Mouse (Mus musculus) lung, postnatal 0 days (tissue): ENCODE results near the gene Brwd3. TPM values are rescaled to one million over a fixed set of nuclear protein-coding genes. Genes with fewer than 3 reads are reported as not detected.

Experiments
- ATAC-seq: fragments of 200-750 bp; cut with Nextera tagmentation; 2 replicates; pipeline ENCODE4 v1.8.0; 2017; ENCODE audit warnings: moderate library complexity
- DNase-seq: peaks from one replicate; pipeline ENCODE4 v3.0.0-alpha.2; 2016; ENCODE audit warnings: low spot score
- H3K27ac ChIP-seq: fragments of 300-500 bp; sonication (generic); 2 replicates; pipeline ENCODE4 v1.5.1; 2014; ENCODE audit warnings: antibody characterized with exemption, mild to moderate bottlenecking, low read length, mixed read lengths
- H3K27me3 ChIP-seq: fragments of 300-500 bp; sonication (generic); replicated peaks from 2 replicates; pipeline ENCODE4 v1.6.1; 2014; ENCODE audit warnings: low read length, mixed read lengths; ENCODE audit not compliant: insufficient read depth
- H3K36me3 ChIP-seq: fragments of 300-500 bp; sonication (generic); 2 replicates; pipeline ENCODE4 v1.6.1; 2014; ENCODE audit warnings: low read length, mixed read lengths; ENCODE audit not compliant: insufficient read depth
- H3K4me1 ChIP-seq: fragments of 300-500 bp; sonication (generic); 2 replicates; pipeline ENCODE4 v1.6.1; 2014; ENCODE audit warnings: antibody characterized with exemption, low read depth, low read length, mixed read lengths; ENCODE audit not compliant: insufficient read depth
- H3K4me2 ChIP-seq: fragments of 300-500 bp; sonication (generic); replicated peaks from 2 replicates; pipeline ENCODE4 v1.6.1; 2014; ENCODE audit warnings: low read depth, mild to moderate bottlenecking, low read length, moderate library complexity, mixed read lengths
- H3K4me3 ChIP-seq: fragments of 300-500 bp; sonication (generic); 2 replicates; pipeline ENCODE4 v1.5.1; 2014; ENCODE audit warnings: low read depth, low read length
- H3K9ac ChIP-seq: fragments of 300-500 bp; sonication (generic); replicated peaks from 2 replicates; pipeline ENCODE4 v1.6.1; 2014; ENCODE audit warnings: low read depth, mild to moderate bottlenecking
- H3K9me3 ChIP-seq: fragments of 300-500 bp; sonication (generic); 2 replicates; pipeline ENCODE4 v1.6.1; 2016; ENCODE audit warnings: low read length, mixed read lengths
- CTCF ChIP-seq: IDR thresholded peaks from 2 replicates; pipeline ENCODE4 v1.5.1; 2016; ENCODE audit warnings: antibody characterized with exemption, mild to moderate bottlenecking
- EP300 ChIP-seq: IDR thresholded peaks from 2 replicates; pipeline ENCODE4 v1.6.1; 2016; ENCODE audit warnings: antibody characterized with exemption, mild to moderate bottlenecking, control low read depth
- WGBS: fragments of 180-500 bp; shearing (Covaris S2); extraction: QIAGEN DNeasy Blood & Tissue Kit; methylation state at CpG from one replicate; pipeline ENCODE4 v1.1.7; 2014; 5-methylcytosine and 5-hydroxymethylcytosine counted together
- polyA plus RNA-seq: library from polyadenylated mRNA; unstranded; fragments of >200 nt; fragmentation: Nextera tagmentation; extraction: Ambion mirVana; gene quantifications from 2 replicates; pipeline ENCODE4 v1.2.1, GENCODE M21; 2015

The Brwd3 gene
- polyA plus RNA-seq: 2.2 and 2.9 TPM in 2 replicates

GRCm38 (mm10) chrX:108834090-108834774, at the start of gene Brwd3:
Brwd3 (minus strand) TSS chrX:108834372.
- Histone ChIP-seq H3K9me3 (no peaks in the 10 kb centered on the region), H3K9ac (peak within 1 kb of the TSS; percentile 48), H3K27me3 (no peaks in the 10 kb centered on the region), H3K4me2 (peak within 1 kb of the TSS; percentile 57), H3K27ac (peak within 1 kb of the TSS; percentile 84), H3K4me3 (peak within 1 kb of the TSS; percentile 62), H3K36me3 (no peaks in the 10 kb centered on the region), H3K4me1 (no peaks in the 10 kb centered on the region; the same call in 1 of the 2 replicates)
- 10% methylated on average over 21 of the region's 39 CpGs for WGBS
- TF ChIP-seq EP300 (no peak), CTCF (peak; percentile 54)
- DNase-seq: peak; percentile 96
- ATAC-seq: peak; percentile 97

GRCm38 (mm10) chrX:108862632-108863031, 28.5 kb upstream of the Brwd3 start:
- 79% methylated on average over 4 of the region's 4 CpGs for WGBS
- no peaks in the 10 kb centered on the region for H3K9me3 ChIP-seq
- ATAC-seq (no peak), DNase-seq (no peak)
- no peak overlapping the region for H3K4me3 ChIP-seq
- no peaks in the 10 kb centered on the region for H3K4me1 ChIP-seq
- no peak overlapping the region for H3K4me2 ChIP-seq
- H3K9ac ChIP-seq: no peak overlapping the region
- H3K27me3 ChIP-seq: no peaks in the 10 kb centered on the region
- TF ChIP-seq CTCF (no peak), EP300 (no peak)
- H3K36me3 ChIP-seq: no peaks in the 10 kb centered on the region
- H3K27ac ChIP-seq: no peak overlapping the region

- Histone ChIP-seq H3K4me2 (no peak overlapping the region), H3K36me3 (no peaks in the 10 kb centered on the region), H3K27ac (no peak overlapping the region), H3K27me3 (no peaks in the 10 kb centered on the region), H3K4me1 (no peaks in the 10 kb centered on the region), H3K9ac (no peak overlapping the region), H3K4me3 (no peak overlapping the region), H3K9me3 (no peaks in the 10 kb centered on the region)
- ATAC-seq: no peak
- TF ChIP-seq EP300 (no peak), CTCF (no peak)
- DNase-seq: no peak
- 84% methylated on average over 2 of the region's 2 CpGs for WGBS
These were observed 8.5 kb upstream of the Brwd3 start for GRCm38 (mm10) chrX:108842705-108843104.

GRCm38 (mm10) chrX:108836416-108836815, 2.2 kb upstream of the Brwd3 start:
- no peaks in the 10 kb centered on the region for H3K36me3 ChIP-seq
- ATAC-seq: no peak

DNA sequence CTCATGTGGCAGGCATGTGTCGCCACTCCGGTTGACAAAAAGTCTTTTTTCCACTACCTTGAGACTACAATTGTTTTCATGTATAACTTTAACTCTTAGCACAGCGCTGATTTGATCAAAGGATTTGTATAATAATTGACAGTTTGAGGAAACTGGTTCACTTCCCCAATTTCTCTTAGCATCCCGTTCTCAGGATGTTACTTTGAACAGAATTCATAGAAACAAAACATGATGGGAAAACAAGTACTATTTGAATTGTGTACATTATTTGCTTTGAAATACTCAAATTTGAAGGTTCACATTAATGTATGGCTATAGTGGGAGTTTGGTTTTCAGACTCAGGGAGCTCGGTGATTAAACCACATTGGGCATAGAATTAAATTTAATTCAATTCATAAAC, 1.1 kb upstream of the Brwd3 start:
- peak overlapping the region; percentile 41 for H3K4me3 ChIP-seq
- no peaks in the 10 kb centered on the region for H3K27me3 ChIP-seq
- no peak for ATAC-seq
- peak overlapping the region; percentile 48 for H3K4me2 ChIP-seq
- H3K27ac ChIP-seq: 0 out of 2 replicates have a peak overlapping the region, but pooled peaks have one; percentile 61
- no peaks in the 10 kb centered on the region for H3K36me3 ChIP-seq
- H3K9me3 ChIP-seq: no peaks in the 10 kb centered on the region
- DNase-seq: no peak
- 53% methylated on average over 5 of the region's 5 CpGs for WGBS
- H3K9ac ChIP-seq: no peak overlapping the region
- TF ChIP-seq CTCF (no peak), EP300 (no peak)
- no peaks in the 10 kb centered on the region; the same call in 1 of the 2 replicates for H3K4me1 ChIP-seq

More at GRCm38 (mm10) chrX:108836416-108836815, 2.2 kb upstream of the Brwd3 start:
- no peak overlapping the region for H3K27ac ChIP-seq
- H3K4me2 ChIP-seq: no peak overlapping the region
- DNase-seq: no peak
- H3K9me3 ChIP-seq: no peaks in the 10 kb centered on the region
- H3K9ac ChIP-seq: no peak overlapping the region
- TF ChIP-seq CTCF (no peak), EP300 (no peak)
- WGBS: 85% methylated on average over 2 of the region's 2 CpGs
- no peak overlapping the region for H3K4me3 ChIP-seq
- no peaks in the 10 kb centered on the region; the same call in 1 of the 2 replicates for H3K4me1 ChIP-seq
- H3K27me3 ChIP-seq: no peaks in the 10 kb centered on the region

GRCm38 (mm10) chrX:108833381-108834020, 671 bp downstream of the Brwd3 start:
- Histone ChIP-seq H3K4me3 (peak overlapping the region; percentile 62), H3K36me3 (no peaks in the 10 kb centered on the region), H3K4me2 (peak overlapping the region; percentile 57), H3K4me1 (no peaks in the 10 kb centered on the region; the same call in 1 of the 2 replicates), H3K9ac (peak overlapping the region; percentile 48), H3K9me3 (no peaks in the 10 kb centered on the region), H3K27me3 (no peaks in the 10 kb centered on the region), H3K27ac (peak overlapping the region; percentile 84)
- DNase-seq (peak; percentile 41), ATAC-seq (no peak)
- no peak for TF ChIP-seq CTCF
- no peak for TF ChIP-seq EP300
- 13% methylated on average over 18 of the region's 21 CpGs for WGBS
